Mouse (Mus musculus) urinary bladder, postnatal 4 days (tissue): Measurements from ENCODE around the gene Spock1.

Experiments
- DNase-seq, 2 experiments: peaks; one replicate each; pipeline ENCODE4 v3.0.0; 2021 to 2022; ENCODE audit warnings: low spot score in 2 of 2

Gene Spock1

DNA sequence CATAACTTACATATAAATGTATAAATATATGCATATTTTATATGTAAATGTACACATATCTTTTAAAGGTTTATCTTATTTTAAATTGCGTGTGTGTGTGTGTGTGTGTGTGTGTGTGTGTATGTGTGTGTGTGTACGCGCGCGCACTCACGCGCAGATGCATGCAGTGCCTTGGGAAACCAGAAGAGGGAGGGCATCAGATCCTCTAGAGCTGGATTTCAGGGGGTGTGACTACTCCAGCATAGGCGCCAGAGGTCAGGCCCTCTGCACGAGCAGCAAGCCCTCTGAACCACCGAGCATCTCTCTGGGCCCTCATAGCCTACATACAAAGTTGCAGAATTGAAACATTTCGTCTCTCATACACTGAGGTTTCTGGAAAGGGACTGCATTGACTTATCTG, 180.4 kb downstream of the Spock1 start:
- DNase-seq: no peak

DNA sequence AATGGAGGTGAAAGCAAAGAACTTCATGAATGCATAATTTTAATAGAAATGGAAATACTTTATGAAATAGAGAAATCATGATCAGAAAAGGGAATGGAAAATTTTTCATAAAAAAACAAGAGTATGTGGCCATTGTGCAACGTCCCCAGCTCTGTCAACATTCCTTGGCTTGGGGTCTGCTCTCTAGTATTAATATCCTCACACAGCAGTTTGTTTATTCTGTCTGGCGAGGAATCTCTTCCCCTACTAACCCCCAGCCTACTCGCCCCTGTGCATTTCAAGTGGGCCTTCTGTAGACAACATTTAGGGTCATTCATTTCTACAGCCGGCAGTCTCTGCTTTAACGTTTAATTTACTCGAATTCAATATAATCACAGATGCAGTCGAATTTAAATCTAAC, 181.5 kb downstream of the Spock1 start:
- DNase-seq: no peak

DNA sequence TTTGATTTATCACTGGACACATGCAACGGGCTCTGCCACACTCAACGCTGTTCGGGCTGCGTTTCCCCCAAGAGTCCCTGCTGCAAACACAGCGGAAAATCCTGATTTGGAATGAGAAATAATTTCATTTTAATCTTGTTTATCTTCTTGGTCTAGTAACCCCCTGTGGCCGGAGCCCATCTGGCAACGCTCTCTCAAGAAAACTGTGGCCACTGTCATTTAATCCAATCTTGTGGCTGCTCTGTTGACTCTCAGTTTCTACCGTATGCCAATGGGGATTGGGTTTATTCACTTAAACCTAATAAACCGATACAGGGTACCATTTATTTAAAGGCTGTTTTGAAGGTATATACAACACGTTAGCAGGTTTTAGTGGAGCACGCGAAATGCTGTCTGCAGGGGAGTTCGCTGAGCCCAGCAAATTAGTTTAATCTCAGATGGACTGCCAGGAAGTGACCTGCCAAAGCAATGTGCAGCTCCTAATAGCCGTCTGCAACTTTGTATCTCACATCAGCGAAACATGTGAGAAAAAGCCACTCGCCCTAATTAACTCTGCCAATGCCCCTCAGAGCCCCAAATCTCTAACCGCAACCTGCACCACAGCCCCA, 185.7 kb downstream of the Spock1 start:
- DNase-seq: no peak

DNA sequence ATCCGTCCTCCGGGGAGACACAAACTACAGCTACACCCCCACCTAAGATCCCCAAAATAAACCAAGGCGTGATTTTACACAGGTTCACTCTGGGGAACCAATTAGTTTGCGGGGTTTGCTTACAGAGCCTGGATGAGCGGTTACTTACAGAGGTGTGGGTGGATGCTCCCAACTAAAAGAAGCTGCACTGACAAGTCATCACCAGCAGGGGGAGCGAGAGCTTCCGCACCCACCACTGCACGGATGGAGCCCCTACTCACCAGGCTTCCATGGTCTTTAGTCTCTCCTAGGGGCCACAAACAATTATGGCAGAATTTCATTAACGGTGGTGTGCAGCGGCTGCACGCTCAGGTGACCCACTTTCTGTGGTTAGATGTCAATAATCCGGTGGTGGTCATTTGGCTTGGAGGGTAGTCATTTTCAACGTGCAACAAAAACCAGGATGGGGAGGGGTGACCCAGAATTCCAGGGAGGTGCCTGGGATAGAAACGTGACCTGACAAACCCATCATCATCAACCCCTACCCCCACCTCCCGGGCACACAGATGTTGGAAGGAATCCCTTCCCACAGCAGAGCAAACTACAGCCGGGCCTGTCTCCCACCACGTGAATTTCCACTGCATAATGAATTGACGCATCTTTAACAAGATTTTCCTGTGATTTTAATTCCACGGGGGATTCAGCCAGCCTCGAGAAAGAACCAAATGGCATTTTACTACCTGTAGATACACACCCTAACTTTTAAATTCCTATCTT, 186.4 kb downstream of the Spock1 start:
- no peak for DNase-seq

DNA sequence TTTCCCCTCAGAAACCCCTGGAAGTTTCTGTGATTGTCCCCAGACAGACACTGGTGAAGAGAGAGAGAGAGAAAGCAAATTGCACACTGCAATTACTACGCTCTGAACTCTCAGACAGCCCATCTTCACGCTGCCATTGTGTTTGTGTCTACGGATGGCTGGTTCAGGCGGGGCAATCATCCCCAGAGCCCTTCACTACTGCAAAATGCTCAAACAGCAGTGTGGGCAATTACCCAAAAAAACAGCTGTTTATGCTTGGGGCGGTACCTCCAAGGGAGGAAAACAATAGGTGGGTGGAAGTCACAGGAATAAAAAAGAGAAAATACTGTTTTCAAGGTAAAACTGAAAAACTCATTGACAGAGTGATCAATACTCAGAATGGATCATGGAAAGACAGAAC, 190.0 kb downstream of the Spock1 start:
- no peak for DNase-seq

DNA sequence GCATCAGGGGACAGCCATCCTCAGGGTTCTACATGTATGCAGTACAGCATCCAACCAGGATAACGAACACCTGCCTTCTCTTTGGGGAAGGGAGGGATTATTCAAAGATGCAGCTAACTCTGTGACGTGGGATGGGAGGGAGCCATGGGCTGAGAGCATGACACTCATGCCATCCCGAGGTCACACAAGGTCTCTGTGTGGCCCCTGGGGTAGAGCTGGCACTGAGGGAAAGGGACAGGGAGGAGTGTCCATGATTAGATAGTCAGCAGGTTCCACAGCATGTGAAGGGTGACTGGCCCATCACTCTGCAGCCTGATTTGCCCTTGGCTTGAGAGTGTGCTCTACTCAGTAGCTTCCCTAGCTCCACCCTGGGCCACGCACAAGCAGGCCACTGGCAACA, 195.2 kb downstream of the Spock1 start:
- DNase-seq: no peak

DNA sequence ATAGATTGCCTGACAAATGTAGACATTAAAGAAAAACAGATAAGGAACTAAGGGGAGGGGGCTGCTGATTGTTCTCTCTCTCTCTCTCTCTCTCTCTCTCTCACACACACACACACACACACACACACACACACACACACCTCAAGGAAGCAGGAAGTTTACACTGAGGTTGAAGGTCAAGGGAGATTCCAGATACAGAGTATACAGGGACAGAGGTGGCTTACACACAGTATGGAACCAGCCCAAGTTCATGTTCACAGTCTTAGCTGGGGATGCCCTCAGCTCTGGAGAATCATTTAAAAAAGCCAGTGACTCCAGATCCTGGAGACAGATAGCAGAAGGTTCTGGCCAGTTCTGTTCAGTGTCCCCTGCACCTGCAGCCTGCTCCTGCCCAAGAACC, 199.7 kb downstream of the Spock1 start:
- no peak for DNase-seq

DNA sequence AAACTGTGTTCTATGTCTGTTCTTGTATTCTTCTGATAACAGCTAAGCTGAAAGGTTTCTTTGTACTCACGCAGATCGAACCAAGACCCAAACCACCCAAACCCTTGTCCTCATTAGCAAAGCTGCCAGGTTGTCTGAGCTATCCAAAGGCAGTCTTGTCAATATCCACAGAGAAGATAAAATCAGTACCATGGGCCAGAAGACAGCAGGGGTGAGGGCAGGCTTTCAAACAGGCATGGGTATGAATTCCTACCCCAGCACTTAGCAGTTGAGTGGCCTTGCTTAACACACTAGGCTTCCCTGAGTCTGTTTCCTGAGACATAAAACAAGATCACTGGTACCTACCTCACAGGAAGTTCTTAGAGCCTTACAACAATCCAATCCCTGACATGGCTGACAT, 205.2 kb downstream of the Spock1 start:
- DNase-seq: no peak

DNA sequence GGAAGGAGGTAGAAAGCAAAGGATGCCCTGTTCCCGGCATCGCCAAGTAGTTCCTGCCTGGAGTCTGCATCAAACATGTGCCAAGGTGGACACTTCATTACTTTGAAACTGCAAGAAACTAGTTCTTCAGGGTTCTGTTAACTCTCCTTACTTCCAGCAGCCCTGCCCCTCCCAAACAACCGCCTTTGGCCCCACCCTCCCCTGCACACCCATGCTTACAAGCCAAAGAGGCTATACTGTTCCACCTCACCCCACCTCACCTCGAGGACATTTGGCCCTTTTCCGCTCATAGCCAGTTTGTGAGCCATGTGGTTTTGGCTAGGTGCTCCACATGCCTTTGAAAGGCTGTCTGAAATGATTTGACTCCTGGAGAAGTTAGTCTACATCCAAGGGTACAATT, 211.4 kb downstream of the Spock1 start:
- no peak for DNase-seq

DNA sequence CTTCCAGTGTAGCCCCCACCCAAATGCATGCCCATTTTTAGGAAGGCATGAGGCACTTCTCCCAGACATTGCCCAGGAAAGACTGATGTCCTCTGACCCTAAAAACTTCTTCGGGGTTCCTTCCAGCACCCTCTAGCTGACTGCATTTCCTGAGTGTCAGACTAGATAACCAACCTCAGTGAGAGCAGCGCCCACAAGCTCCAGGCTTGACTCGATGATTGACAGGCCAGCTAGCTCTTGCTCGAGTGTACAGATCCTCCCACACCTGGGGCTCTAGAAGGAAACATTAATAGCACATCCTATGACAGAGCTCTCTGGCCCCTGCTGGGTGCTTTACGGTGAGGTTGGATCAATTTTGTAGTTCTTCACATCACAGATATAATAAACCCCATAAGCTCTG, 219.2 kb downstream of the Spock1 start:
- no peak for DNase-seq

DNA sequence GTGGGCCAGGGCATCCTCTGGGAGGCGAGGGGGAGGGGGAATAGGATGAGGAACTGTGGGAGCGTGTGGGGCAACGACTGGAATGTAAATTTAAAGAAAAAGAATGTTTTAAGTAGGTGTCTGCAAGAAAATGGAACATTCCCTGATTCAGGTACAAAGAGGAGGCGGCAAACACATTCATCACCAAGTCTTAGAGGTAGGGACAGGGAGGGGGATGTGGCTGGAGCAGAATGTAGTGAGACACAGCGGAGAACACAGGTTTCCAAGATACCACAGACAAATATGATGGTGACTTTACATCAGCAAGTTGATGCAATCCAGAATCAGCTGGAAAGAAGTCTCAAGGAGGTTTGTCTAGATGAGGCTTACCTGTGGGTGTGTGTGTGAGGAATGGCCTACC, 221.7 kb downstream of the Spock1 start:
- no peak for DNase-seq

DNA sequence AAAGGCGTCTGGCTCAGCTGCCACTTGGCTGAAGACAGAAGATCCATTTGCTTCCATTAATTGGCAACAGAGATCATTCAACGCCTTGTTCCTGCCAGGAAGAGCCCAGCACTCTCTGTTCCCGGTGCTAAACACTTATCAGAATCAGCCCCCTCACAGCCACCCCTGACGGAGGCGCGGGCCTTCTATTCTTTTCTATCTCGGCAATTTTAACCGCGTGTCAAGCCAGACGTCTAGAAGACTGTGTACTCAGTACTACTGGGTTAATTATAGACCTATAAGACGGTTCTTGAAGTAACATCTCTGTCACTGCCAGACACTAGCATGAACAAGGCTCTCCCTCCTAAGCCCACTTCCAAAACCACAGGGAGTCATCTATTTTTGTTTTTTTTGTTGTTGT, 222.9 kb downstream of the Spock1 start:
- DNase-seq: no peak

DNA sequence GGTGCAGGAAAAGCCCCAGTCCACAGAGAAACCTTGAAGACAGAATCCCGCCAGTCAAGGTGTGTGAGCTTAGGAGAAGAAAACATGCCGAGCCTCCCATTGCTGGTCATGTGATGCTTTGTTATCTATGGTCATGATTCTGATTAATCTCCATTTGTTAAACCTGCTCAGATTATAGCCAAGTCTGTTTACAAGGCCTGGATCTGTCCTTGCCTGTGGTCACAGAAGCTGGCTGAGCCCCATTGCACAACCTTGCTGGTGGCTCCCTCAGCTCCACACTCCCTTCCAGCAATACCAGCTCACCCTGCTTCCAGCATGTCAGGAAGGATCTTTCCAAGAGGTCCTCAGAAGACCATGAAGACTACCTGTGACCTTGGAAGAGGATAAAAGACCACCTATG, 228.5 kb downstream of the Spock1 start:
- no peak for DNase-seq

DNA sequence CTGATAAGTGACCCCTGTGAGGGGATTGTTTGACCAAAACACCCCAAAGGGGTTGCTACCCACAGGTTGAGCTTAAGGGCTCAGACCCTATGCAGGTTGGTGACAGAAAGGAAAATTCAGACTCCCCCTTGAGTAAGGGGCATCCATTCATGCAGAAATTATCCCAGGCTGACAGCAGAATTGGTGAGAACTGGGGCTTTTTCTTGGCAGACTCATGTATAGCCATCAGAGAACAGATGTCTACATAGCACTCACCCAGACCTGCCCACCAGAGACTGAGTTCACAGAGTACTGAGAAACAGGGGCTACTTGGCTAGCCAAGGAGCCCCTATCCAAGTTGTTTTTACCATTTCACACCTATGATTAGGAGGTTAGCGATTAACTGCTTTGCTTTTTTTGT, 231.3 kb downstream of the Spock1 start:
- no peak for DNase-seq

DNA sequence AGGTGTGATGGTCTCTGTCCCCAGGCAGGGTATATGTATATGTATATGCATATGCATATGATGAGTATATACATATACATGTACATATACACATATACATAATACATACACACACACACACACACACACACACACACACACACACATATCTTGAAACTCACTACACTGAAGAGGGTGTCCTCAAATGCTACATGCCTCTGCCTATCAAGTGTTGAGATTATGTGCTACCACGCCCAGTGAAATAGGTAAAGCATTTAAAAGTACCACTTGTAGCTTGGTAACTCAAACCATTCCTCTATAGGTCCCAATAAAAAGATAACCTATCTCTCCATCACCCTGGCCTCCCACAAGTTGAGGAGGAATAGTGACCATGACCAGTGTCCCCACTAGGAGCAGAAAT, 234.7 kb downstream of the Spock1 start:
- DNase-seq: no peak

DNA sequence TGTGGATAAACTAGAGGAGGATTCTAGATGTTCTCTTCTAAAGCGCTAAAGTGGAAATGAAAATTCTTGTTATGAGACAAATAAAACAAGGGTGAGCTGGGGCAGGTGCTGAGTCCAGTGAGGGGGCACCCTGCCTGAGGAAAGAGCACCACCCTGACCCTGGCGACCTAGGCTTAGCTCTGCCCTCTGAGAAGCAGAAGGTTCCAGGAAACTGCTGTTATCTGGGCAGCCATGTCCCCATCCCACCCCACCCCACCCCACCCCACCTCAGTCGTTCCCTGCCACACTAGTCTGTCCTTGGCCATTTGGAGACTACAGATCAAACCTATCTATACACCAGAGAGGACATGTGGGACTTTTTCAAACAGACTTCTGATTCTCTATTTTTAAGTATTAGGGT, 235.4 kb downstream of the Spock1 start:
- DNase-seq: no peak

DNA sequence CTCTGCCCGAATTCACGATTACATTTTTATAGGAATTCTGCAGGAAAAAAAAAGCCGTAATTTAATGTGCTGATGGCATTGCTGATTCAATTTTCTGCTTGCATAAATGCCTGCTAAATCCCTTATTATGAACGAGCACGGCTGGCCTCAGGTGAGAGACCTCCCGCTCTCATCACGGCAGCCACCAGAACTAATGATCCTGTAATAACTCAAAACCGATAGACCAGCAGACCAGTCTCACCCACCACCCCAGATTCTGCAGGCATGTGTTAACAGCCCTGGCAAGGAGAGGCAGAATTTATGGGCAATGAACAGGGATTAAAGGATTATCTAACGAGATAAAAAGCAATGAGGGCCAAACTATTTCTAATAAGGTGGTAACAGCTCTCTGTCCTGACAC, 236.2 kb downstream of the Spock1 start:
- no peak for DNase-seq

DNA sequence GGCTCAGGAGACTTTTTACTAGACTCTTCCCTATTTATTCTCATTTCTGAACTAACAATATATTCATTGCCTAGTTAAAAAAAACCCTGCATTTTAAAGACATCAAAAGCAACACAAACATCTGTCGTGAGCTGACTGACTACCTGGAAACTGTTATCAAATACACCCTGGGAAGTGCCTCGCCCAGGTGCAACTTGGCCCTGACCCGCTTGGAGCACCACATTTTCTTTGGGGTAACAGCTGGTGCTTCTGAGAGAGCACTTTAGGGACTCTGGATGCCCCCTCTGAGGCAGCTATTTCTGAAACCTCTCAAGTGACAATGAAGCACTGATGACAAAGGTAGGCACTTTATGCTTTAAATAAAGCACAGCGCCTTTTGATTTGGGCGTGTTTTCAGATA, 236.8 kb downstream of the Spock1 start:
- DNase-seq: no peak

DNA sequence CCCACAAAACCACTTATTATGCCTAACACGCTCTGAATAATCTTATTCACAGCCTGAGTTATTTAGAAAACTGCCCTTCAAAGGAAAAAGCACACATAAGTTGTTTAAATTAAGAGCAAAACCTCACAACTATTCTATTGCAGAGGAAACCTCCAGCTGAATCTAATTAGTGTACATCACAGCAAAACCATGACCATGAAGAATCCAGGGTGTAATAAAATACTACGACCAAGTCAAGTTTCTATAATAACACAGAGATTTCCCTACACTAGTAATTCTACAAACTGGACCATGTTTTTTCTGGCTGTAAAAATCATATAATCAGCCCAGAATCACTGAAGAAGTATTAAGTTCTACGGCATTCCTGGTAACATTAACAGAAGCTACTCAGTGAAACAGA, 240.5 kb downstream of the Spock1 start:
- no peak for DNase-seq

DNA sequence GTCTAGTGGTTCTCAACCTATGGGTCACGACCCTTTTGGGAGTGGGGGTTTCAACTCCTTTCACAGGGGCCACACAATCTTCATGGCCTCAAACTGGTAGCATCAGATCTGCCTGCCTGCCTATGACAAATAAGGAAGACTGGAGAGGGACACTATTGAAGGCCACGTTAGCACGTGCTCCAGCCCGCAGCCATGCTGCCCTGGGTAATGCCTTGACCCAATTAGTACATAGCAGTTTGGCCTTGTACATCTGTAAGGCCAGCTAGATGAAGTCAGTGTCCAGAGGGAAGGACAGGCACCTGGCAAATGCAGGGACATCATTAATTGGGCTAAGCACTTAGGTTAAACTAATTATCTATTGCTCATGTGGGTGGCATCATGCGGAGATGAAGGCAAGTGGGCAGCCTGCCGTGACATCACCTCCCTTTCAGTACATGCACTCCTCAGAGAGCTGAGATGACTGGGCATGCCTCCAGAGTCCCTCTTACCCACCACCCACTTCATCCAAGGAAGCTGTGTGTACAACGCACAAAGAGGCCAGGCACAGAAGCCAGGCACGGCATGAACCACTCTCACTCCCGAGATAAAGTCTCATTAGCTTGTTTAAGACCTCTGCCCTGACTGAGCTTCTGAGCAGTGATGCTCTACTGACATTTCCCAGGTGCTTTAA, 241.8 kb downstream of the Spock1 start:
- DNase-seq: no peak

DNA sequence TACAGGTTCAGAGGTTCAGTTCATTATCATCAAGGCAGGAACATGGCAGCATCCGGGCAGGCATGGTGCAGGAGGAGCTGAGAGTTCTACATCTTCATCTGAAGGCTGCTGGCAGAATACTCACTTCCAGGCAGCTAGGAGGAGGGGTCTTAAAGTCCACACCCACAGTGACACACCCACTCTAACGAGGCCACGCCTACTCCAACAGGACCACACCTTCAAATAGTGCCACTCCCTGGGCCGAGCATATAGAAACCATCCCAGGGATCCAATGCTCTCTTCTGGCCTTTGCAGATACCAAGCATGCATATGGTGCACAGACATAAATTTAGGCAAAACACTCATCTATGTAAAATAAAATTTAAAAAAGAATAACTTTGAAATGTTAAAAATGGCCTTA, 245.6 kb downstream of the Spock1 start:
- no peak for DNase-seq

DNA sequence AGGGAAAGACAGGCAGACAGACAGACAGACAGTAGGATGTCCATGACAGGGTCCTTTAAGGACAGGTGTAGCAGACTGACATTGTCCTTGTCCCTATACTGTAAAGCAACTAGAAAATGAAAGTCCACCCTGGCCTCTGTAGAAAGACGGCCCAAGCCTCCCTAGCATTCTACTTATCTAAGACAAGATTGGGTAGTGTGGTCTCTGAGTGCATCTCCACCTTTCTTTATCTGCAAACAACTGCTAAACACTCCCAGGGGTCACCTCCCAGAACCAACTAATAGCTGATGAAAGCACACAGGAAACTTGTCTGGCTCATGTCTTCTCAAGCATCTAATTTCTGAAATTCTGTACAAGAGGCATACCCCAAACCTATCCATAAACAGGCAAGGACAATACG, 247.6 kb downstream of the Spock1 start:
- DNase-seq: no peak

DNA sequence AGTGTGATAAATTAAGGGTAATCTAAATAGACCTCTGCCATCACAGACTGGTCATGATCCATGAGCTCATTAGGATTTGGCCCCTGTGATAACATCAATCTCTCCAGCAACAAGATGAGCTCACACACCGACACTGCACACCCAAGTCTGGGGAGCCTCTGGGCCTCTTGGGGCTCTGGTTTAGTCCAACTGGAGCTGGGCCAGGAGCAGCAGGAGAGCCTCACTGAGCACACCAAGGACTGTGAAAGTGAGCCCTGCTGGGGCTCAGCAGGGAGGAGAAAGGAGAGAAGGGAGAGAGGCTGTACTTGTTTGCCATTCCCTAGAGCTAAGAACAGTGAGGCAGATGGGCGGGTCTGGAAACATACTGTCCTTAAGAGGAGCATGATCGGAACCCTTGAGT, 248.3 kb downstream of the Spock1 start:
- DNase-seq: no peak
